Mouse (Mus musculus) gastrocnemius, adult 8-10 months (tissue): ENCODE results near the gene Dtx2. TPM values are rescaled to one million over a fixed set of nuclear protein-coding genes. Genes with fewer than 3 reads are reported as not detected.
"Not testable (repeated sequence)": the region's sequence is repeated elsewhere in the genome, so short reads cannot be mapped to it uniquely, and the experiment has no call there.

Experiments used
- DNase-seq, 2 experiments: peaks; one replicate each; pipeline ENCODE4 v3.0.0; 2022; ENCODE audit warnings: low spot score in 2 of 2
- total RNA-seq, 4 experiments: library from RNA; stranded (reverse); gene quantifications; 2 replicates each; pipeline ENCODE4 v1.2.4; 2022

The Dtx2 gene
- total RNA-seq, 4 experiments from 2014 or later: 6.4 to 7.8 (median 7.1) TPM

DNA sequence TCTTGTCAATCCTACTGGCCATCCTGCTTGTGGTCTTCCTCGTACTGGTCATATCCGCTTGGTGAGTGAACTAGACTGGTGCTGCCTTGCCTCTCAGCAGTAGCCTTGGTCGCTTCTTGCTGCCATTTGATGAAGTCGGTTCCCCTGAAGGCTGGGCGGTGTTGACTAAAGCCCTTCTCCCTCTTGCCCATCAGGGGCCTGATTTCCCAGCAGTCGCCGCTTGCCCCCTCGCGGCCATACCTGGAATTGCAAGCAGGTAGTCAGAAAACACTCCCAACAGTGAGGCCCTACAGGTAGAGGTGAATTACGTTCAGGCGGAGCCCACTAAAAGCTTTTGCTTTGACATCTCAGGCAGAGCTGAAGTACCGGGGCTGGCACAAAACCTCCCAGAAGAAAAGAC is 67.0 kb downstream of the Dtx2 start:
- peak; percentile 70 to 72 for DNase-seq

DNA sequence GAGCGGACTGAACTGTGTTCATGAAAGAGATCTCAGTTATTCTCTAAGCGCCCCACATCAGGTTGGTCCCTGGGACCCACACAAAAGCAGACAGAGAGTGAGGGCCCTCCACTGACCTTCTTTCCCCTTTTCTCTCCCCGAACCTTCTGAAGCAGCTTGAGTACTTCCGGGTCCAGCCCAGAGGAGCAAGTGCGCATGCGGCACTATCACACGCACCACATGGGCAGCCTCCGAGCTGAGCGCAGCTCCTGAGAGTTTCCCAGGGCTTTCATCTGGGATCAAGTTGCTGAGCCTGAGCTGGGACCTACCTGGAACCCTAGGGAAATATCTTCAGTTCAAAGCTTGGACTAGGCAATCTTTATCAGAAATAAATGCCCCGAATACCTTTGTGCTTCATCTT is 69.3 kb downstream of the Dtx2 start:
- DNase-seq: no peak

DNA sequence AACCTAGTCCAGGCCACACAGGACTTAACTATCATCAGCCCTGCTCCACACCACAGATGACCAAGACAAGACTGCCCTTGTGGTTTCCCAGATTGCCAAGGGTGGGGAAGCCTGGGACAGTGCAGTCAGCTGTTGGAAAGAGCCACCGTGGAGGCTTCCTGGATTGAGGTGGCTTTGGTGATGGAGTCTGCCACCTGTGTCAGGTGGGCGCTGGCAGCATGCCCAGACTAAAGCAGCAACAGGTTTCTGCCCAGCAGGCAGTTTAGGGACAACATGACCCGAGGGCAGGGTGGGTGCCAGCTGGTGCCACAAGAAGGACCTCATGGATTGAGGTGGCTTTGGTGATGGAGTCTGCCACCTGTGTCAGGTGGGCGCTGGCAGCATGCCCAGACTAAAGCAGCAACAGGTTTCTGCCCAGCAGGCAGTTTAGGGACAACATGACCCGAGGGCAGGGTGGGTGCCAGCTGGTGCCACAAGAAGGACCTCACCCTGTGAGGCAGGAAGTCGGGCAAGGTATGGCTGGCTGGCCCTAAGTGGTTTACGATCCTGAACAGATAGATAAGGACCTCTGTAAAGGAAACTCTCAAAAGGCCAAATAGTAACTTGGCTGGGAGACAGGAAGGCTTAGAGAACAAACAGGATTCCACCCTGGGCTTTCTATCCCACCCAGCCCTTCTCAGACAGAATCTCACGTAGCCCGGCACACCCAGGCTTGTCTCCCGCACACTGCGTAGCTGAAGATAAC is 72.0 kb downstream of the Dtx2 start:
- DNase-seq: not testable (repeated sequence)

DNA sequence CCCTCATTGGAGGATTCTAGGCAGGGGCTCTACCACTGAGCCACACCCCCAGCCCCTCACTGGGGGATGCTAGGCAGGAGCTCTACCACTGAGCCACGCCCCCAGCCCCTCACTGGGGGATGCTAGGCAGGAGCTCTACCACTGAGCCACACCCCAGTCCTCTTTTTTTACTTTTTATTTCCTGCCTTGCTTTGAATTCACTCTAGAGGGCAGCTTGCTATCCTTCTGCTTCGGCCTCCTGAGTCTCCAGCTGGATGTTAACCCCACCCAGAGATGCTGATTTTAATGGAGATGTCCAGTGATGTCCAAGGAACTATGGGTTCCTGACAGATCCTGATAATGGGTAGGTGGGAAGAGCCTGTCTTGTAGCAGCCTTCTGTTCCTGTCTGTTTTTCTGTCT is 74.8 kb downstream of the Dtx2 start:
- DNase-seq: no peak

DNA sequence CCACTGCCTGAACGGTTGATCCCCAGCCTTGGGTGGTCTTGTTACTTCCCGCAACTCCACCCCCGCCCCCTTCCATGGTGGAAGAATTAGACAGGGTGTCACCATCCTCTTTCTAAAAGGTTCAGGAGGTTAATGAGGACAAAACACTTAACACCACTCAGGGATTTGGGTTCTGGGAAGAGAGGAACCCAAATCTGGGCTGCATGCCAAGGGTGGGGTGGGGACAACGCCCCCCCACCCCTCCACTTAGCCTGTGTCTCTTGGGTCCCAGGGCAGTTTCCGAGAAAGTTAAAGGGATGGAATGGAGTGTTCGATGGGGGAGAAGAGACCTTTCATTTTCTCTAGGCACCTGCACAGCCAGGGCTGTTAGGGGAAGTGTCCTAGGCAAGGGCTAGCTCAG is 78.5 kb downstream of the Dtx2 start:
- no peak for DNase-seq

DNA sequence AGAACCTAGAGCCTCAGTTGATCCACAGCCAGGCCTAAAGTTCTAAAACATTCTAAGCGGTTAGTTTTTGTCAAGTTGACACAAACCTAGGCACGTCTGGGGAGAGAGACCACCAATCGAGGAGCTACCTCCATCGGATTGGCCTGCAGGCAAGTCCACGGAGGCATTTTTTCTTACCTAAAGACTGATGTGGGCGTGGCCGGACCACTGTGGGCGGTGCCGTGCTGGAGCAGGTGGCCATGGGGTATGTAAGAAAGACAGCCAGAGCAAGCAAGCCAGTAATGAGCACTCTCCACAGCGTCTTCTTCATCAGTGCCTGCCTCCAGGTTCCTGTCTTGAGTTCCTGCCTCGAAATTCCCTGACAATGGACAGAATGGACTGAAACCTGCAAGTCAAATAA is 78.9 kb downstream of the Dtx2 start:
- DNase-seq: no peak

DNA sequence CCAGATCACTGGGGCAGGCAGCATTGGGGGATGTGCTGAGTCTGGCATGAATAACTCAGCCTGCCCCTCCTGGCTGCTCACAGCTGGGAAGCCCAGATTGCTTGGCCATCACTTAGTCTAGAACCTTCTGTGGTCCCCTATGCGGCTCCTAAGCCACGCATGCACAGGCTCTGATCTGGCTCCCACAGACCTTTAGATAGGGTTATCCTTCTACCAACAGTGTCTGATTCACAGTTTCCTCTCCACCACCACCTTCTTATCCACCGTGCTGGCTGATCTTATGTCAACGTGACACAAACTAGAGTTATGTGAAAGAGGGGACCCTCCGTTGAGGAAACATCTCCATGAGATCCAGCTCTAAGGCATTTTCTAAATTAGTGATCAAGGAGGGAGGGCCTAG is 80.5 kb downstream of the Dtx2 start:
- DNase-seq: no peak

DNA sequence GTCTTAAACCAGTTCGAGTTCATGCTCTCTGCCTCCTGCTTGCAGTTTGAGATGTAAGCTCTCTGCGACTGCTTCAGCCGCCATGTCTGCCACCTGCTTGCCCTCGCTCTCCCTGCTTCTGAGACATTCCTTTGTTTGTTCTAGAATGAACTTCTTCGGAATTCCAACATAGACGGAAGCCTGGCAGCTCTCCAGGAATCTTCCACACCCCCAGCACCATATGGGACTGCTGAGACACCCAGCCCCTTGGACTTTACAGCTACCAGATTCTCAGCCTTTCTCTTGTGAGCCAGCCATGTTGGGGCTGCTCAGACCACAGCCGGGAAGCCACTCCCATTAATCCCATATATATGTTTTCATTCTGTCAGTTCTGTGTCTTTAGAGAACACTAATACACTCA is 81.7 kb downstream of the Dtx2 start:
- no peak for DNase-seq

DNA sequence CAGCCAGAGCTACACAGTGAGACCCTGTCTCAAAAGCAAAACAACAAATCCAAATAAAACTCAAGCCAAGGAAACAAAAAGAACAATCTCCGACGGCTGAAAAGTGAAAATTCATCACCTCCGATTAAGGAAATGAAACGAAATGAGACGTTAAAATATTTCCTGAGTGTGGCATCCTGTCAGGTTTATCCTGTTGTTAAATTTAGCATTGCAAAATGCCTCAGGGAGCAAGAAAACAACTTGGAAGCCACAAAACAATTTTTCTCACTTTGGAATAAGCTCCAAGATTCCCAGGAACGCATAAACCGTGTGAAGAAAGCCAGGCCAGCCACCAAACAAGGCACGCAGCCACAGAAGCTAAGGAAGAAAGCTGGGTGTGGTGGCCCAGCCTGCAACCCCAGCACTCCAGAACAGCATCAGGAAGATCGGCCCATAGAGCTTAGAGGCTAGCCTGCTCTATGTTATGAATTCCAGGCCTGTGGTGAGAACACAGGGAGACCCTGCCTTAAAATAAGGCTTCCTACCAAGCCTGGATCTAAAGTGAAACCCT is 82.5 kb downstream of the Dtx2 start:
- DNase-seq: peak in 1 of 2 experiments; percentile 13

DNA sequence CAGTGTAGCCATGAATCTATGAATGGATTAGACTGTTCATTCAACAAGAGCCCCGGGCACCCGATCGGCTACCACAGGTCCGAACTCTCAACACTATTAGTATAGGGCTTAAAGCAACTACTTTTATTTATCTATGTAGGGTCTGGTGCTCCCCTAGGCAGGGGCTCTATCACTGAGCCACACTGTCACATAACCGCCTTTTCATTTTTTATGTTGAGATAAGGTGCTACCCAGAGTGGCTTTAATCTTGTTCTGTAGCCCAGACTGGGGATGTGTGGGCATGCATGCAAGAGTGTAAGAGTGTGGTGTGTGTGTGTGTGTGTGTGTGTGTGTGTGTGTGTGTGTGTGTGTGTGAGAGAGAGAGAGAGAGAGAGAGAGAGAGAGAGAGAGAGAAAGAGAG is 83.5 kb downstream of the Dtx2 start:
- DNase-seq: no peak

DNA sequence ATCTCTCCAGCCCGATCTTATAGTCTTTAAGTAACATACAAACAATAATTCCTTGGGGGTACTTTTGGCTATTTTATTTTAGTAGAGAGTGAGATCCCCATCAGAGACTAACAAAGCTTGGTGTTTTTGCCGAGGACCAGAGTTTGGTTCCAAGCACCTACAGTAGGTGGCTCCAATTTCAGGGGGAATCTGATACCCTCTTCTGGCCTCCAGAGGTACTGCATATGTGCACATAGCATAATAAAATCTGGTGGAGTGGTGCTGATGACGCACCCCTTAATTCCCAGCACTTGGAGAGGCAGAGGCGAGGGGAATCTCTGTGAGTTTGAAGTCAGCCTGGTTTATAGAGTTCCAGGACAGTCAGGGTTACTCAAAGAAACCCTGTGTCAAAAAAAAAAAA is 87.7 kb downstream of the Dtx2 start:
- no peak for DNase-seq

Other genes starting within 250 kb of the Dtx2 start
- gene Styxl1, start 216.4 kb upstream of the Dtx2 start, total RNA-seq: not detected
- 100 to 1,000 TPM; 825 to 986 (median 954) TPM for gene Mdh2, start 216.3 kb upstream of the Dtx2 start, total RNA-seq
- gene Srrm3, start 187.9 kb upstream of the Dtx2 start, total RNA-seq: not detected
- gene Hspb1, start 106.9 kb upstream of the Dtx2 start, total RNA-seq: 100 to 1,000 TPM; 202 to 250 (median 231) TPM
- 100 to 1,000 TPM; 306 to 315 (median 309) TPM for gene Ywhag, start 60.2 kb upstream of the Dtx2 start, total RNA-seq
- gene Ssc4d, start 20.3 kb upstream of the Dtx2 start, total RNA-seq: under 1 TPM in 3 of 4 experiments, not detected in 1; 0.29 to 0.65 (median 0.53) TPM
- not detected for gene Zp3, start 14.7 kb upstream of the Dtx2 start, total RNA-seq
- not detected for gene Upk3b, start 43.7 kb downstream of the Dtx2 start, total RNA-seq
- gene Upk3bl, start 59.7 kb downstream of the Dtx2 start, total RNA-seq: not detected
- gene Rasa4, start 89.1 kb downstream of the Dtx2 start, total RNA-seq: 10 to 100 TPM; 24.6 to 27.4 (median 26.7) TPM
- 10 to 100 TPM; 60.0 to 72.5 (median 60.7) TPM for gene Polr2j, start 121.8 kb downstream of the Dtx2 start, total RNA-seq
- gene Lrwd1, start 141.3 kb downstream of the Dtx2 start, total RNA-seq: 1 to 10 TPM; 4.1 to 5.7 (median 4.2) TPM
- gene Alkbh4, start 141.3 kb downstream of the Dtx2 start, total RNA-seq: 1 to 10 TPM; 3.4 to 6.1 (median 4.1) TPM
- gene Orai2, start 175.9 kb downstream of the Dtx2 start, total RNA-seq: 1 to 10 TPM in 1 of 4 experiments, under 1 TPM in 3; 0.32 to 1.0 (median 0.45) TPM
- 10 to 100 TPM; 17.0 to 18.9 (median 17.6) TPM for gene Prkrip1, start 204.2 kb downstream of the Dtx2 start, total RNA-seq